Mouse (Mus musculus): ENCODE measurements around the gene Sgo2a.

DNA sequence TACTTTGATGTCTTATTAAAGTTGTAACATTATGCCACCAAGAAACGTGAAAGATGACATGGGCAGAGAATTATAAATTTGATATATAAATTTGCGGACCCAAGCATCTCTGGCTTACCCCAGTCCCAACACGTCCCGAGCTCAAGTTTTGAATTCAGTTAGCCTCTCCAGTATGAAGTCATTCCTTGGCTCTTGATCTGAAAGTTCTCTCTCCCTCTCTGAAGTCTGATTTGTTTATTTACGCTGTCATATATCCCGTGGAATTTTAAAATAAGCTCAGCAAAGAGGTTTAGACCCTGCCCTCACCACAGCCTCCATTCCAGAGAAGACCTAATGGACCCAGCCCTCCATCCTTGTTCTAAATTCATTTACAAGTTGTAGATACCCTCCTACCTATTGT lies 73.4 kb downstream of the Sgo2a start:
- TF ChIP-seq CTCF (IDR thresholded peaks at IDR 0.05; ENCODE audit: extremely low read depth, insufficient read depth, low read length) = no peak
- TF ChIP-seq POLR2A (IDR thresholded peaks at IDR 0.05; ENCODE audit: extremely low read depth, insufficient read depth, low read length) = no peak

Measured in cortical plate, adult 2 months (tissue).